Mouse (Mus musculus) embryonic facial prominence, embryonic 13.5 days (tissue): Measurements from ENCODE around the gene Phgr1. TPM values are rescaled to one million over a fixed set of nuclear protein-coding genes. Genes with fewer than 3 reads are reported as not detected.

Source experiments
- ATAC-seq: fragments of 200-750 bp; cut with Nextera tagmentation; 2 replicates; pipeline ENCODE4 v1.8.0; 2017; ENCODE audit warnings: low read depth; ENCODE audit not compliant: insufficient number of reproducible peaks, insufficient read depth, low FRiP score, low TSS enrichment
- H3K27ac ChIP-seq: fragments of 300-500 bp; sonication (generic); 2 replicates; pipeline ENCODE4 v1.5.1; 2015; ENCODE audit warnings: moderate library complexity, mild to moderate bottlenecking, inconsistent platforms
- H3K27me3 ChIP-seq: fragments of 300-500 bp; sonication (generic); 2 replicates; pipeline ENCODE4 v1.6.1; 2015; ENCODE audit warnings: mild to moderate bottlenecking, inconsistent platforms
- H3K36me3 ChIP-seq: fragments of 300-500 bp; sonication (generic); 2 replicates; pipeline ENCODE4 v1.6.1; 2015; ENCODE audit warnings: mild to moderate bottlenecking, inconsistent platforms
- H3K4me1 ChIP-seq: fragments of 300-500 bp; sonication (generic); 2 replicates; pipeline ENCODE4 v1.6.1; 2015; ENCODE audit warnings: inconsistent platforms
- H3K4me2 ChIP-seq: fragments of 300-500 bp; sonication (generic); 2 replicates; pipeline ENCODE4 v1.6.1; 2015; ENCODE audit warnings: moderate library complexity, mild to moderate bottlenecking, inconsistent platforms
- H3K4me3 ChIP-seq: fragments of 300-500 bp; sonication (generic); 2 replicates; pipeline ENCODE4 v1.5.1; 2015; ENCODE audit warnings: mild to moderate bottlenecking, inconsistent platforms
- H3K9ac ChIP-seq: fragments of 300-500 bp; sonication (generic); 2 replicates; pipeline ENCODE4 v1.6.1; 2015; ENCODE audit warnings: mild to moderate bottlenecking, inconsistent platforms
- H3K9me3 ChIP-seq: fragments of 300-500 bp; sonication (generic); 2 replicates; pipeline ENCODE4 v1.6.1; 2016; ENCODE audit warnings: inconsistent platforms
- WGBS: fragments of 180-500 bp; shearing (Covaris S2); methylation state at CpG from one replicate; pipeline ENCODE4 v1.1.7; 2015; ENCODE audit warnings: mixed read lengths; 5-methylcytosine and 5-hydroxymethylcytosine counted together
- polyA plus RNA-seq: library from polyadenylated mRNA; unstranded; fragments of >200 nt; fragmentation: Nextera tagmentation; extraction: Ambion mirVana; gene quantifications from 2 replicates; pipeline ENCODE4 v1.2.1, GENCODE M21; 2015

Gene Phgr1
- polyA plus RNA-seq = 2.0 TPM in 1 of 2 replicates, not detected in the other

DNA sequence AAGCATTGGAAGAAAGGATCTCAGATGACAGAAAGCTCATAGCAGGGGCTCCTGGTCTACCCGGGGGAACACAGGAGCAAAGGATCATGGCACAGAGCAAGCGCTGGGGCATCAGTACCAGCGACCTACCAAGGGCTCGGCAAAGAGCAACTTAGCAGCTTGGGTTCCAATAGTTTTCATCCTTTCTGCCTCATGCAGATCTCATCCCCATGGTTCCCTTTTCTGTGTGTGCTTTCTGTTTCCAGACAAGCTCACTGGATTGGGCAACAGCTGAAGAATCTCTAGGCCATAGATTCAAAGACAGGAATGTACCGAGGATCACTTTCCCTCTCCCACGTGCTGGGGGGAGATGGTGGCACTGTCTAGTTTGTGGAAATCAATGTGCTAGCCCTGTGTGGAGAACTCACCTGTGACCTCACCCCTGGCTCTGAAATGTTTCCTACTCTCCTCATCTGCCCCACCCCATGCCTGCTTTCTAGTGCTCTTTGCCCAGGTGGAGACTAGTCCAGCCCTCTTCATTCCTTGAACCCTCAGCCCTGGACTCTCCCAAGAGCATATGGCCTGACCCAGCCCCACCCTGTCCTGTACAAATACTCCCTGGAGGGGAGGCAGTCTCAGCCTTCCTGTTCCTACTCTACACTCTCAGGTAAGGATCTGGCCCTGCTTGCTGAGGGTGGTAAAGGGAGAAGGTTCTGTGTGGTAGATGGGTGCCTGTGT, at the start of gene Phgr1:
Phgr1 (plus strand) TSS at position 612 of the 717 bp plus-strand sequence.
- Histone ChIP-seq H3K4me3 (no peak within 1 kb of the TSS), H3K4me2 (no peak within 1 kb of the TSS), H3K9ac (no peak within 1 kb of the TSS), H3K4me1 (peaks cover 5% of the 10 kb centered on the region; the same call in 1 of the 2 replicates), H3K27me3 (no peaks in the 10 kb centered on the region; the same call in 1 of the 2 replicates), H3K36me3 (no peaks in the 10 kb centered on the region), H3K9me3 (no peaks in the 10 kb centered on the region), H3K27ac (no peak within 1 kb of the TSS)
- 74% methylated on average over 6 of the region's 6 CpGs for WGBS
- no peak for ATAC-seq

DNA sequence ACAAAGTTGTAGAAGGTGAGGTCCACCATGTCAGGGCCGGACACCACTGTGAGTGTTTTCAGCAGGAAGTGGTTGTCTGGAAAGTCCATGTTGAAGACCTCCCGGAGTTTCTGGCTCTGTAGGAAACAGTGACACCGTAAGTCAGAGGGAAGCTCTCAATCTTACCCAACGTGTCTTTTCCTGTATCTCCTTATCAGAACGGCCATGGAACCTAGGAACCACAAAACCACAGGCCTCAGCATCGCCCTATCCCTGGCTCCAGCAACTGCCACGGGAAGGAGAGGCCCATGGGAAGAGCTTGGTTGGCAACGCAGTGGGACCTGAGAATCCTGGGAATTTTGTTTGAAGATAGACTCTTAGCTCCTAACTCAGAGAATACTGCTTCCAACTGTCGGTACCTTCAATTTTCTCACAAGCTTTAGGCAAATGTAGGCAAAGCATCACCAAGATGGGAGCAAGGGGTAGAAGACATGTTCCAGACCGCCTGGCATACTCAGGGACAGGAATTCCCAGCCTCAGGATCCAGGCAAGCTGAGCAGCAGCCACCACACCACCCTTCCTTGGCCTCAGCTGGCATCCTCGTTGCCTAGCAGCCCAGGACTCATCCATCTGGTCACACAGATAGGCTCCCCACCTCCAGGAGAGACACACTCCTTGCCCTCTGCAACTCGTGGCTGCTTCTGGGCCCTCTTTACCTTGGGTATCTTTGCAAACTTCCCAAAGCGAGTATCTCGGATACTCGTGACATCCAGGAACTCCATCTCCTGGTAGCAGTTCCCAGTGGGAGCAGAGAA, 48.7 kb upstream of the Phgr1 start:
- 82% methylated on average over 15 of the region's 15 CpGs for WGBS

GRCm38 (mm10) chr2:118725511-118725910, 47.1 kb upstream of the Phgr1 start:
- no peak overlapping the region for H3K4me2 ChIP-seq
- no peaks in the 10 kb centered on the region for H3K36me3 ChIP-seq
- no peaks in the 10 kb centered on the region for H3K9me3 ChIP-seq
- no peak overlapping the region for H3K9ac ChIP-seq
- H3K27ac ChIP-seq = no peak overlapping the region
- WGBS = 79% methylated on average over 4 of the region's 4 CpGs
- peaks cover 26% of the 10 kb centered on the region for H3K4me1 ChIP-seq
- peaks cover 36% of the 10 kb centered on the region for H3K27me3 ChIP-seq
- H3K4me3 ChIP-seq = no peak overlapping the region
- ATAC-seq = no peak

More for the DNA sequence above, 48.7 kb upstream of the Phgr1 start:
- Histone ChIP-seq H3K27me3 (peaks cover 30% of the 10 kb centered on the region), H3K4me3 (no peak overlapping the region), H3K27ac (no peak overlapping the region), H3K4me2 (no peak overlapping the region), H3K9ac (no peak overlapping the region), H3K36me3 (no peaks in the 10 kb centered on the region), H3K9me3 (no peaks in the 10 kb centered on the region), H3K4me1 (peaks cover 11% of the 10 kb centered on the region)
- ATAC-seq = no peak

GRCm38 (mm10) chr2:118726873-118727272, 45.7 kb upstream of the Phgr1 start:
- no peak overlapping the region for H3K4me3 ChIP-seq
- no peak for ATAC-seq
- no peak overlapping the region for H3K27ac ChIP-seq
- no peak overlapping the region for H3K9ac ChIP-seq
- no peaks in the 10 kb centered on the region for H3K9me3 ChIP-seq
- WGBS = 79% methylated on average over 2 of the region's 2 CpGs
- H3K4me2 ChIP-seq = no peak overlapping the region
- H3K4me1 ChIP-seq = peaks cover 28% of the 10 kb centered on the region
- no peaks in the 10 kb centered on the region for H3K36me3 ChIP-seq
- peaks cover 38% of the 10 kb centered on the region for H3K27me3 ChIP-seq

GRCm38 (mm10) chr2:118727911-118728310, 44.7 kb upstream of the Phgr1 start:
- peaks cover 28% of the 10 kb centered on the region for H3K4me1 ChIP-seq
- H3K9ac ChIP-seq = no peak overlapping the region
- no peak overlapping the region for H3K27ac ChIP-seq
- H3K9me3 ChIP-seq = no peaks in the 10 kb centered on the region
- no peak for ATAC-seq
- 23% methylated on average over 9 of the region's 9 CpGs for WGBS
- no peak overlapping the region for H3K4me3 ChIP-seq
- no peaks in the 10 kb centered on the region for H3K36me3 ChIP-seq
- H3K27me3 ChIP-seq = peaks cover 40% of the 10 kb centered on the region
- H3K4me2 ChIP-seq = 0 out of 2 replicates have a peak overlapping the region, but pooled peaks have one; percentile 10

DNA sequence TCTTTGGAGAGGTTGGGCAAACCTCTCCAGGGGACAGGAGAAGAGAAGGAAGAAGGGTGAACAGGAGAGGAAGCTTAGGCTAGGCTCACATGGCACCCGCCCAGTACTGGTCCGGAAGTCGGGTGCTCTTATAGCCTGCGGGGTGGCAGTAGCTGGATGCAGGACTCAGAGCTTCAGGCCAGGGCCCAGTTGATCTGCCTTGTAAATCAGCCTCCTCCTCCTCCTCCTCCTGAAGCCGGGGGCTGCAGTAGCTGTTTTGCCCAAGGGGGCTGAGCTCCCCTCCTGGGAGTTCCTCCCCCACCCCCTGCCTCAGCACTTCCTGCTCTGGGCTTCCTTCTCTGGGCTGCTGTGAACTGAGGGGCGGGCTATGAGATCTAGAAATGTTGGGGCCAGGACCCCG, 44.2 kb upstream of the Phgr1 start, which contains the start of gene Plcb2:
Plcb2 (minus strand) TSS at position 102 of the 400 bp plus-strand sequence.
- ATAC-seq = no peak
- no peak within 1 kb of the TSS for H3K27ac ChIP-seq
- H3K27me3 ChIP-seq = peaks cover 36% of the 10 kb centered on the region
- no peak within 1 kb of the TSS for H3K9ac ChIP-seq
- no peaks in the 10 kb centered on the region for H3K9me3 ChIP-seq
- no peak within 1 kb of the TSS for H3K4me3 ChIP-seq
- H3K4me1 ChIP-seq = peaks cover 28% of the 10 kb centered on the region
- 17% methylated on average over 7 of the region's 7 CpGs for WGBS
- peak within 1 kb of the TSS; percentile 10; the same call in 1 of the 2 replicates for H3K4me2 ChIP-seq
- no peaks in the 10 kb centered on the region for H3K36me3 ChIP-seq

GRCm38 (mm10) chr2:118729194-118729593, 43.4 kb upstream of the Phgr1 start:
- Histone ChIP-seq H3K27me3 (peaks cover 41% of the 10 kb centered on the region), H3K9me3 (no peaks in the 10 kb centered on the region), H3K27ac (no peak overlapping the region), H3K36me3 (no peaks in the 10 kb centered on the region), H3K4me1 (peaks cover 28% of the 10 kb centered on the region), H3K9ac (no peak overlapping the region), H3K4me3 (no peak overlapping the region), H3K4me2 (no peak overlapping the region)
- ATAC-seq = no peak
- 41% methylated on average over 4 of the region's 4 CpGs for WGBS

DNA sequence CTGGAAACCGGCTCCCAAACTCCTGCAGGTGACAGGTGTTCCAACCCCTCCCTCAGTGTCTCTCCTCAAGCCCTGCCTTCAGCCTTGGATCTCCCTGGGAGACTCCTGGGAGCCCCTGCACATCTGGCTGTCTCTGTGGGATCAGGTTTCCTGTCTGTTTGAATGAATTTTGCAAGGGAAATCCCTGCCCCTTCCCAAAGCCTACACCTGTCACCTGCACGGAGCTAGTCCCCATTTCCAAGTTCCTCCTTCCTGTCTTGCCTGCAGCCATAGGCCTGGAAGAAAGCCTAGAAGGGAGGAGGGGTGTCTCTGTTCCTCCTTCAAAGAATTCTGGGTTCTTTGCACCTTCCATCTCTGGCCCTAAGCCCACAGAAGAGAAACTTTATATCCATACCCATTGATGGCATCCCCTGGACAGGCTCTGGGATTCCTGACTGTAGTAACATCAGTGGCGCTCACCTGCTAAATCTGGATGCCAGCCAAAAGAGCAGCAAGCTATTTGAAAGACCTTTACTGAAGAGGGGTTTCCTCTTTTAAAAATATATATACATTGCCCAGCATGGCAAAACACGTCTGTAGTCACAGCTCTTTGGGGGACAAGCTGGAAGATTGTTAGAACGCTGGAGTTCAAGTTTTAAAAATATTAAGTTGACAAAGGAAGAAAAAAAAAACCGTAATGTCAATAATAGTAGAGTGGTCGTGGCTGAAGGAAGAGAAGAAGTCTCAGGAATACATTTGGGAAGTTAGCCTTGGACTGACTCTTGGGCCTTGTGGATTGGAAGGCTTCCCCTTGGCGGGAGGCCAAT, 42.5 kb upstream of the Phgr1 start:
- H3K27ac ChIP-seq = no peak overlapping the region
- H3K4me3 ChIP-seq = no peak overlapping the region
- no peaks in the 10 kb centered on the region for H3K9me3 ChIP-seq
- no peak overlapping the region for H3K9ac ChIP-seq
- WGBS = 23% methylated on average over 8 of the region's 8 CpGs
- H3K4me2 ChIP-seq = no peak overlapping the region
- peaks cover 28% of the 10 kb centered on the region for H3K4me1 ChIP-seq
- ATAC-seq = no peak
- H3K36me3 ChIP-seq = no peaks in the 10 kb centered on the region
- H3K27me3 ChIP-seq = peaks cover 49% of the 10 kb centered on the region

DNA sequence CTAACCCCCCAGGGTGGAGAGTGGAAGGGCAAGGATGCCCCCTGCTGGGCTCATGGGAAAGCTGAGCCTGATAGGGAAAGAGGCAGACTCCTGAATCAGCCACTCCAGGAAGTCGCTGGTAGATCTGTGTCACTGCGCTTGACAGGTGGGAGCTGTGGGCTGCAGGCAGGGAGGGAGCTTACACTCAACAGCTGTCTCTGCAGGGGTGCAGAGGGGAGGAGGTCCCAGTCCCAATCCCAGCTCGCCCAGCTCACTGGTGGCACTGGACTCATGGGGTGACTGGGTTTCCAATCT, 42.0 kb upstream of the Phgr1 start:
- no peak overlapping the region for H3K4me2 ChIP-seq
- peaks cover 51% of the 10 kb centered on the region for H3K27me3 ChIP-seq
- WGBS = 9% methylated on average over 3 of the region's 3 CpGs
- H3K27ac ChIP-seq = no peak overlapping the region
- no peak for ATAC-seq
- no peak overlapping the region for H3K4me3 ChIP-seq
- H3K9ac ChIP-seq = no peak overlapping the region
- H3K36me3 ChIP-seq = no peaks in the 10 kb centered on the region
- H3K9me3 ChIP-seq = no peaks in the 10 kb centered on the region
- peaks cover 28% of the 10 kb centered on the region for H3K4me1 ChIP-seq

- Histone ChIP-seq H3K4me2 (no peak overlapping the region), H3K9ac (no peak overlapping the region), H3K4me1 (peaks cover 28% of the 10 kb centered on the region), H3K36me3 (no peaks in the 10 kb centered on the region), H3K9me3 (no peaks in the 10 kb centered on the region), H3K27ac (no peak overlapping the region), H3K4me3 (no peak overlapping the region), H3K27me3 (peaks cover 51% of the 10 kb centered on the region)
- ATAC-seq = no peak
- 75% methylated on average over 5 of the region's 5 CpGs for WGBS
These were observed 40.6 kb upstream of the Phgr1 start for GRCm38 (mm10) chr2:118731981-118732380.

- Histone ChIP-seq H3K9ac (no peak overlapping the region), H3K27me3 (peaks cover 42% of the 10 kb centered on the region), H3K4me2 (no peak overlapping the region), H3K36me3 (no peaks in the 10 kb centered on the region), H3K27ac (no peak overlapping the region), H3K4me3 (no peak overlapping the region), H3K4me1 (peaks cover 22% of the 10 kb centered on the region), H3K9me3 (no peaks in the 10 kb centered on the region)
- ATAC-seq = no peak
- WGBS = 58% methylated on average over 5 of the region's 5 CpGs
These were observed 39.2 kb upstream of the Phgr1 start for GRCm38 (mm10) chr2:118733341-118733740.
